Mouse (Mus musculus) forebrain, embryonic 11.5 days (tissue): ENCODE data around the gene Nfx1. TPM values are rescaled to one million over a fixed set of nuclear protein-coding genes. Genes with fewer than 3 reads are reported as not detected.

Source experiments
- ATAC-seq: fragments of 200-750 bp; cut with Nextera tagmentation; replicated peaks from 2 replicates; pipeline ENCODE4 v1.8.0; 2017; ENCODE audit warnings: moderate TSS enrichment; ENCODE audit not compliant: low FRiP score
- DNase-seq: peaks from one replicate; pipeline ENCODE4 v3.0.0-alpha.2; 2017; ENCODE audit warnings: low spot score
- H3K27ac ChIP-seq: fragments of 300-500 bp; sonication (generic); 2 replicates; pipeline ENCODE4 v1.5.1; 2014; ENCODE audit warnings: low read depth, low read length
- H3K27me3 ChIP-seq: fragments of 300-500 bp; sonication (generic); 2 replicates; pipeline ENCODE4 v1.6.1; 2014; ENCODE audit warnings: mild to moderate bottlenecking, low read length, mixed read lengths; ENCODE audit not compliant: control insufficient read depth, insufficient read depth
- H3K36me3 ChIP-seq: fragments of 300-500 bp; sonication (generic); 2 replicates; pipeline ENCODE4 v1.6.1; 2014; ENCODE audit warnings: mild to moderate bottlenecking, low read length, moderate library complexity, mixed read lengths; ENCODE audit not compliant: control insufficient read depth, insufficient read depth
- H3K4me1 ChIP-seq: fragments of 300-500 bp; sonication (generic); replicated peaks from 2 replicates; pipeline ENCODE4 v1.6.1; 2014; ENCODE audit warnings: low read length, mixed read lengths; ENCODE audit not compliant: control insufficient read depth, insufficient read depth
- H3K4me2 ChIP-seq: fragments of 300-500 bp; sonication (generic); 2 replicates; pipeline ENCODE4 v1.6.1; 2014; ENCODE audit warnings: low read depth, mild to moderate bottlenecking, low read length, moderate library complexity, mixed read lengths; ENCODE audit not compliant: severe bottlenecking
- H3K4me3 ChIP-seq: fragments of 300-500 bp; sonication (generic); 2 replicates; pipeline ENCODE4 v1.5.1; 2014; ENCODE audit warnings: low read depth, low read length
- H3K9ac ChIP-seq: fragments of 300-500 bp; sonication (generic); 2 replicates; pipeline ENCODE4 v1.6.1; 2014; ENCODE audit warnings: low read length
- H3K9me3 ChIP-seq: fragments of 300-500 bp; sonication (generic); 2 replicates; pipeline ENCODE4 v1.6.1; 2016; ENCODE audit warnings: low read length, mixed read lengths; ENCODE audit not compliant: control insufficient read depth
- WGBS: fragments of 180-500 bp; shearing (Covaris S2); extraction: QIAGEN DNeasy Blood & Tissue Kit; methylation state at CpG from one replicate; pipeline ENCODE4 v1.1.7; 2014; 5-methylcytosine and 5-hydroxymethylcytosine counted together
- polyA plus RNA-seq: library from polyadenylated mRNA; unstranded; fragments of >200 nt; fragmentation: Nextera tagmentation; extraction: Ambion mirVana; gene quantifications from 2 replicates; pipeline ENCODE4 v1.2.1, GENCODE M21; 2014

Nfx1 gene
- polyA plus RNA-seq, 1 experiment from 2014 or later: 115 TPM

DNA sequence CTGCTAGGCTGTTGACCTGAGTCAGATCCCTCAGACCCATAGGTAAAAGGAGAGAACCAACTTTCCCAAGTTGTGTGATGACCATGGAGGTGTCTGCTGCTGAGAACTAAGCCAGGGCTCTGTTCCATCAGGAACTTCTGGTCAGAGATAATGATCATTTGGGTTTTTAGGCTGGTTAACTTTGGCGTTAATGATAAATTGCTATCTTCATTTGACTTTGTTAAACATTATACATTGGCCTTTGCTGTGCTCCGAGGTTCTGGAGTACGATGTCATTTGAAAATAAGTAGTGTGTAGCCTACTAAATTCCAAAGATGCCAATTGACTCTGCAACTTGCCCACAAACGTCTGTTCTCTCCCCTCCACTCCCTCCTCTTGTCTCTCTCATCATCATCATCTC lies 1.5 kb upstream of the Nfx1 start:
- 84% methylated on average over 4 of the region's 4 CpGs for WGBS
- Histone ChIP-seq H3K4me3 (no peak overlapping the region), H3K9me3 (no peaks in the 10 kb centered on the region), H3K9ac (no peak overlapping the region), H3K27me3 (no peaks in the 10 kb centered on the region), H3K36me3 (no peaks in the 10 kb centered on the region), H3K27ac (no peak overlapping the region), H3K4me1 (0 out of 2 replicates have a peak, but pooled peaks cover 2% of the 10 kb centered on the region), H3K4me2 (no peak overlapping the region)
- ATAC-seq (no peak), DNase-seq (no peak)

DNA sequence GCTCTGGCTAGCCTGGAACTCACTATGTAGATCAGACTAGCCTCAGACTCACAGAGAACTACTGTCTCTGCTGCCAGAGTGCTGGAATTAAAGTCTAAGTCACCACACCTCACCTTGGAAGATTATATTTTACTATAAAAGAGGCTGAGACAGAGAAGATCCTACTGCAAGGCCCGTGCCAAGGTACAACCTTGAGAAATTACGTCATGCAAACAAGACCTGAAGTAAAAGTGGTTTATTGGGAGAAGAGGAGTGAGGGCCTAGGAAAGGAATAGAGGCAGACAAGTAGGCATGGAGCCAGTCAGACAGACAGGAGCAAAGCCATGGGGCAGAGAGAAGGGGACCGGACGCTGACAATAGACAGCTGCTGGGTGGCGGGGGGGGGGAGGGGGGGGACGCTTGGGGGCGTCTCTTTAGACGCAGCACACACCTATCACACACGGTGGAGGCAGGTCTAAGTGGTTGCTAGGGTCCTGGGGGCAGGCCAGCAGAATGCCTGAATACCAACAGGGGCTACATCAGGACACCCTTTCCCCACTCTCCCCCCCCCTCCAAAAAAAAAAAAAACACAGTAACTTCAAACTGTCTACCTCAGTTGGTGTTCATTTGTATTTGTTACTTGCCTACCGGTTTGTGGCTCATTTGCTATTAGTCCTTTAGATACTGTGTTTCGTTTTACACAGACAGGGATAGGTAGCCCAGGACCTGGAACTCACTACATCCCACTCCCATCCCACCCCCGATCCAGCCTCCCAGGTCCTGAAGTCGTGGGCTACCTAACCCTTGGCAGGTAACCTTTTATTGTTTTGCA lies 720 bp upstream of the Nfx1 start:
- H3K4me3 ChIP-seq: peak overlapping the region; percentile 60
- H3K36me3 ChIP-seq: no peaks in the 10 kb centered on the region
- H3K9me3 ChIP-seq: no peaks in the 10 kb centered on the region
- peak overlapping the region; percentile 63 for H3K27ac ChIP-seq
- H3K4me2 ChIP-seq: peak overlapping the region; percentile 74
- 11% methylated on average over 12 of the region's 13 CpGs for WGBS
- DNase-seq: no peak
- peak overlapping the region; percentile 62 for H3K9ac ChIP-seq
- H3K27me3 ChIP-seq: no peaks in the 10 kb centered on the region
- peak; percentile 28 for ATAC-seq
- H3K4me1 ChIP-seq: 0 out of 2 replicates have a peak, but pooled peaks cover 2% of the 10 kb centered on the region

DNA sequence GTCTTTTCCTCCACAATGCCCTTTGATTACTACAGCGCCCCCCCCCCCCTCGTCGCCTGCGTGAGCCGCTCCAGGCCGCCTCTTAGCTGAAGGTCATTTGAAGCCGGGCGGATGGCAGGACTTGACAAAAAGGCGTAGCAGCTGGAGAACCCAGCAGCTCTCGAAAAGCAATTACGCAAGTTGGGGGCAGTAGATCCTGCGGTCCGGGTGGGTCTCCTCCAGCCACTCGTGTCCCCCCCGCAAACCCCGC lies 189 bp upstream of the Nfx1 start:
- DNase-seq (no peak), ATAC-seq (no peak)
- peak overlapping the region; percentile 62 for H3K9ac ChIP-seq
- no peaks in the 10 kb centered on the region for H3K36me3 ChIP-seq
- no peaks in the 10 kb centered on the region for H3K27me3 ChIP-seq
- peak overlapping the region; percentile 74 for H3K4me2 ChIP-seq
- H3K4me1 ChIP-seq: 0 out of 2 replicates have a peak, but pooled peaks cover 2% of the 10 kb centered on the region
- H3K4me3 ChIP-seq: peak overlapping the region; percentile 60
- under 1% methylated on average over 16 of the region's 16 CpGs for WGBS
- no peaks in the 10 kb centered on the region for H3K9me3 ChIP-seq
- H3K27ac ChIP-seq: peak overlapping the region; percentile 63

DNA sequence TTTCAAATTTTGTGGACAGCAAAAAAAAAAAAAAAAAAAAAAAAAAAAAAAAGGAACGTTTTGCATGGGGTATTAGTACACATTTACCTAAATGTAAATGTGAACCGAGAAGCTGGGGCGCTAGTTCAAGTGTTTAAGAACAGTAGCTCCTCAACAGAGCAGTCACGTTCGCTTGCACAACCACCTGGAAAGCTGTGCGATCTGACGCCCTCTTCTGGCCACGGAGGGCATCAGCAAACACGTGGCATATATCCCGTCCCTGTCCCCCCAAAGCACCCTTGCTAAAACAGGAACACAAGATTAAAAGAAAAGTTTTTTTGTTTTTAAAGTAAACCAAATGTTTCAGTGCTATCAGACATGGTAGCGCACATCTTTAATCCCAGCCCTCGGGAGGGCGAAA lies 1.0 kb downstream of the Nfx1 start:
- peaks cover 1% of the 10 kb centered on the region for H3K36me3 ChIP-seq
- peak; percentile 67 for DNase-seq
- peak overlapping the region; percentile 76; the same call in 1 of the 2 replicates for H3K27ac ChIP-seq
- WGBS: 24% methylated on average over 13 of the region's 13 CpGs
- peak overlapping the region; percentile 62; the same call in 1 of the 2 replicates for H3K9ac ChIP-seq
- H3K4me1 ChIP-seq: 0 out of 2 replicates have a peak, but pooled peaks cover 2% of the 10 kb centered on the region
- peak overlapping the region; percentile 60 for H3K4me3 ChIP-seq
- no peaks in the 10 kb centered on the region for H3K27me3 ChIP-seq
- H3K4me2 ChIP-seq: peak overlapping the region; percentile 74
- ATAC-seq: no peak
- H3K9me3 ChIP-seq: no peaks in the 10 kb centered on the region

DNA sequence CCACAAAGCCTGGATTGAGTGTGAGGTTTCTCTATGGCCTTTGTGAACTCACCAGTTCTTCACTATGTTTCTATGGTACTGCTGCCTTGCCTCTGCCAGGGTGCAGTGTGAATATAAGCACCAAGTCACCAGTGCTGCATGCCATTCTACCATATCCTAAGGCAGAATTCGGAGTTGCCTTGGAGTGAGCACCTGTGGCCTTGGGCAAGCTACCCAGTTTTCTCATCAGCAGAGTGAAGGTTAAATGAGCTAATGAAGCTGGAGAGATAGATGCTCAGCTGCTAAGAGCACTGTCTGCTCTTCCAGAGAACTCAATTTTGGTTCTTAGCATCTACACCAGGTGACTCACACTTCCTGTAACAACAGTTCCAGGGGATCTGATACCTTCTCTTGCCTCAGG lies 3.3 kb downstream of the Nfx1 start:
- Histone ChIP-seq H3K27me3 (no peaks in the 10 kb centered on the region), H3K9ac (no peak overlapping the region), H3K4me2 (no peak overlapping the region), H3K4me1 (0 out of 2 replicates have a peak, but pooled peaks cover 2% of the 10 kb centered on the region), H3K9me3 (no peaks in the 10 kb centered on the region), H3K36me3 (peaks cover 3% of the 10 kb centered on the region), H3K27ac (no peak overlapping the region), H3K4me3 (no peak overlapping the region)
- WGBS: 84% methylated on average over 1 of the region's 1 CpGs
- no peak for ATAC-seq
- no peak for DNase-seq

DNA sequence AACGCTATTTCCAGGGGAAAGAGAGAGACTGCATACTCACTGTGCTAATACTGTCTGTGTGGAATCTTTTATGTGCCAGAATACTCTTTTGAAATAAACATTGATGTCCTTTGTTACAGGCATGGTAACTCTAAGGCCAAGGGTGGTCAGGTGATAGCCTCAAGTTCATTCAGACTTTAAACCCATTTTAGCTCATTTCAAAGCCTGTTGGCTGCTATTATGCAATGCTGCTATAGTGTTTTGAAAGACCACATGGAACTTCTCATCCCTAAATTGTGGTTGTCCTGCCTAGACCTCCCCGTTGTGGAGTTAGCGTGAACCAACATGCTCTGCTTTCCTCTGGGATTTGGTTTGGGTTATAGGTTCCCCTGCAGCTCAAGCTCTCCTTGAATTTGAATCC lies 5.0 kb downstream of the Nfx1 start:
- no peak overlapping the region for H3K4me2 ChIP-seq
- H3K4me3 ChIP-seq: no peak overlapping the region
- peaks cover 3% of the 10 kb centered on the region for H3K36me3 ChIP-seq
- no peaks in the 10 kb centered on the region for H3K9me3 ChIP-seq
- WGBS: 96% methylated on average over 3 of the region's 3 CpGs
- no peak for ATAC-seq
- H3K4me1 ChIP-seq: no peaks in the 10 kb centered on the region
- no peaks in the 10 kb centered on the region for H3K27me3 ChIP-seq
- H3K9ac ChIP-seq: no peak overlapping the region
- no peak for DNase-seq
- H3K27ac ChIP-seq: no peak overlapping the region

DNA sequence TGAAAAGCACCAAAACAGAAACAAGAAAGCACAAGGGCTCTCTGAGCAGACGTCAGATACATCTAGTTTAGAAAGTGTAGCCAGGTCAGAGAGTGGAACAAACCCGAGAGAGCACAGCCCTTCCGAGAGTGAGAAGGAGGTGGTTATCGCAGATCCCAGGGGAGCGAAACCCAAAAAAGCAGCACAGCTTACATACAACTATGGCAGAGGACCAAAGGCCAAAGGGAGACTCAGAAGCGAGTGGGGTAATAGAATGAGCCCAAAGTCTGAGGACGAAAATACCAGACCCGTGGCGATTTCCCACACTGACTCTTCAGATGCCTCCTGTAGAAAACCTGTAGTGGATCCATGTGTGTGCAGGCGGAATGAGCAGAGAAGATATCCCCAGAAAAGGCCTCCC lies 5.9 kb downstream of the Nfx1 start:
- Histone ChIP-seq H3K4me3 (no peak overlapping the region), H3K36me3 (peaks cover 3% of the 10 kb centered on the region), H3K9me3 (no peaks in the 10 kb centered on the region), H3K9ac (no peak overlapping the region), H3K4me1 (no peaks in the 10 kb centered on the region), H3K4me2 (no peak overlapping the region), H3K27me3 (no peaks in the 10 kb centered on the region), H3K27ac (no peak overlapping the region)
- WGBS: 95% methylated on average over 10 of the region's 10 CpGs
- ATAC-seq: no peak
- DNase-seq: no peak

DNA sequence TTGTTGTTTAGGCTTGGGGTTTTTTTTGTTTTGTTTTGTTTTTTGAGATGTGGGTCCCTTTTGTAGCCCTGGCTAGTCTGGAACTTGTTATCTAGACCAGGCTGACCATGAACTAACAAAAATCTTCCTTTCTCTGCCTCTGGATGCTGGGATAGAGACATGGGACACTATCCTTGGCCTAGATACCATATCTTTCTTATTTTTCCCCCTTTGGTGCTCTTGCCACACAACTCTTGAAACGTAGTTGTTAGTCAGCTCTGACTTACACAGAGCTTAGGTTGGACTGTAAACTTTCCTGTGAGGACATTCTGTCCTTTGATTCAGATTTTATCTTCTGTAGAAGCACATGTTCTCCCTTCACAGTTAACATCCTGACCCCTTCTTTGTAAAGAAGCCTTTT lies 8.7 kb downstream of the Nfx1 start:
- DNase-seq: no peak
- Histone ChIP-seq H3K27me3 (no peaks in the 10 kb centered on the region), H3K27ac (no peak overlapping the region), H3K36me3 (peaks cover 3% of the 10 kb centered on the region), H3K4me1 (no peaks in the 10 kb centered on the region), H3K4me3 (no peak overlapping the region), H3K9ac (no peak overlapping the region), H3K9me3 (no peaks in the 10 kb centered on the region), H3K4me2 (no peak overlapping the region)
- 92% methylated on average over 1 of the region's 1 CpGs for WGBS
- no peak for ATAC-seq

DNA sequence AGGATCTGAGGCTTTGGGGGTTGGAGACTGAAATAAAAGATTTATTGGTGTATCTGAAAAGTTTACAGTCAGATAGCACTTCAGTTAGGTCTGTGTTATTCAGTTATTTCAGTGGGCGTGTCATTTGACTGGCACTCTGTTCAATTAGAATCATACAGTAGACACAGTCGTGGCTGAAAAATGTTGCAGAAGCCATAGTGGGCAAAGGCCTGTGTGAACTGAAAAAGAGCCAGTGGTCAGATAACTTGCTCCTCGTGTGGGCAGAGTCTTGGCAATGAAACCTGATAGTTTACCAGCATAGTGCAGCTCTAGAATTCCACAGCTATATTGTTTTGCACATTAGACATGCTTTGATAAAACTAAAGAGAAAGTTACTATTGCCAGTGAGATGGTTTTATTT lies 11.8 kb downstream of the Nfx1 start:
- Histone ChIP-seq H3K27ac (no peak overlapping the region), H3K4me3 (no peak overlapping the region), H3K9ac (no peak overlapping the region), H3K36me3 (no peaks in the 10 kb centered on the region; the same call in 1 of the 2 replicates), H3K4me2 (no peak overlapping the region), H3K27me3 (no peaks in the 10 kb centered on the region), H3K4me1 (no peaks in the 10 kb centered on the region), H3K9me3 (no peaks in the 10 kb centered on the region)
- DNase-seq: no peak
- no peak for ATAC-seq
- 87% methylated on average over 3 of the region's 3 CpGs for WGBS
